Mouse (Mus musculus) MEL (cell line): Measurements from ENCODE around the gene Ipcef1.

ENCODE experiments used
- CTCF ChIP-seq, 3 experiments: IDR thresholded peaks in 2 of 3; conservative IDR thresholded peaks in 1 of 3; 2 replicates each; pipeline ENCODE4 v1.5.1; 2011 to 2012; ENCODE audit warnings: low read length in 3 of 3, low read depth in 2 of 3, mild to moderate bottlenecking in 2 of 3, improper control_type of control experiment in 1 of 3, inconsistent platforms in 1 of 3, mixed read lengths in 1 of 3, moderate library complexity in 1 of 3; ENCODE audit not compliant: control insufficient read depth in 1 of 3, insufficient read depth in 1 of 3, poor library complexity in 1 of 3, severe bottlenecking in 1 of 3
- GABPA ChIP-seq: IDR thresholded peaks from 2 replicates; pipeline ENCODE4 v1.6.1; 2012; ENCODE audit warnings: low read depth, mild to moderate bottlenecking, inconsistent platforms, low read length, improper control_type of control experiment, moderate library complexity
- HCFC1 ChIP-seq: IDR thresholded peaks from 2 replicates; pipeline ENCODE4 v1.6.1; 2012; ENCODE audit warnings: low read depth, mild to moderate bottlenecking, inconsistent platforms, low read length, improper control_type of control experiment, moderate library complexity
- JUND ChIP-seq: IDR thresholded peaks from 2 replicates; pipeline ENCODE4 v1.6.1; 2011; ENCODE audit warnings: low read depth, mild to moderate bottlenecking, improper control_type of control experiment, low read length
- MAZ ChIP-seq: IDR thresholded peaks from 2 replicates; pipeline ENCODE4 v1.6.1; 2012; ENCODE audit warnings: low read depth, mild to moderate bottlenecking, inconsistent platforms, low read length, improper control_type of control experiment
- MEF2A ChIP-seq: IDR thresholded peaks from 2 replicates; pipeline ENCODE4 v1.6.1; 2014; ENCODE audit warnings: low read depth, mild to moderate bottlenecking, inconsistent platforms, low read length, improper control_type of control experiment; ENCODE audit not compliant: poor library complexity, insufficient replicate concordance, severe bottlenecking; ENCODE audit errors: extremely low read depth
- MYC ChIP-seq: IDR thresholded peaks from 2 replicates; pipeline ENCODE4 v1.6.1; 2011; ENCODE audit warnings: low read depth, mild to moderate bottlenecking, low read length, improper control_type of control experiment, moderate library complexity
- NELFE ChIP-seq: IDR thresholded peaks from 2 replicates; pipeline ENCODE4 v1.6.1; 2011; ENCODE audit warnings: low read depth, low read length, improper control_type of control experiment
- TAL1 ChIP-seq: IDR thresholded peaks from 2 replicates; pipeline ENCODE4 v1.6.1; 2012; ENCODE audit warnings: mild to moderate bottlenecking, inconsistent platforms, low read length, moderate library complexity, mixed read lengths
- UBTF ChIP-seq: IDR thresholded peaks from 2 replicates; pipeline ENCODE4 v1.6.1; 2012; ENCODE audit warnings: low read depth, mild to moderate bottlenecking, inconsistent platforms, low read length, improper control_type of control experiment, moderate library complexity, borderline replicate concordance; ENCODE audit not compliant: insufficient read depth
- USF1 ChIP-seq: IDR thresholded peaks from 2 replicates; pipeline ENCODE4 v1.6.1; 2014; ENCODE audit warnings: low read depth, mild to moderate bottlenecking, inconsistent platforms, low read length, improper control_type of control experiment, moderate library complexity
- ZC3H11A ChIP-seq: IDR thresholded peaks from 2 replicates; pipeline ENCODE4 v1.6.1; 2012; ENCODE audit warnings: low read depth, mild to moderate bottlenecking, inconsistent platforms, low read length, improper control_type of control experiment
- ZMIZ1 ChIP-seq: IDR thresholded peaks from 2 replicates; pipeline ENCODE4 v1.6.1; 2012; ENCODE audit warnings: low read depth, mild to moderate bottlenecking, inconsistent platforms, low read length, improper control_type of control experiment, moderate library complexity
- ZNF384 ChIP-seq: IDR thresholded peaks from 2 replicates; pipeline ENCODE4 v1.6.1; 2012; ENCODE audit warnings: low read depth, mild to moderate bottlenecking, inconsistent platforms, low read length, improper control_type of control experiment

DNA sequence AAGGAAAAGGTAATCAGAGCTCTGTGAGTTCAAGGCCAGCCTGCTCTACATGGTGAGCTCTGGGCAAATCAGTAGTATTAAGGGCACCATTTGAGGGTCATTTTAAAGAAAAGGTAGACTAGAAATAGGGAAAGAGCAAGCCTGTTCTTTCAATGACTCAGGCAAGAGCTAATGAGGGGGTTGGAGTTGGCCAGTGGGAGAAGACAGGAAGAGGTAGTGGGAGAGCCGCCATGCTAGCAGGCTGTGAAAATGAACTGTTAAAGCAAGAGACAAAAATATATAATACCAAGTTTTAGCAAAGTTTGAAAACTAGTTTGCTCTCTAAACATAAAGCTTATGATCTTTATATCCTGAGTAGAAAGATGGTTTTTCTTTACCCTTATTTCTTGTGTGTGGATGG, 121.9 kb downstream of the Ipcef1 start:
- TF ChIP-seq MYC: no peak
- no peak for TF ChIP-seq CTCF (IDR thresholded peaks at IDR 0.05 in 2 of 3, conservative IDR thresholded peaks at IDR 0.05 in 1 of 3; ENCODE audit: control insufficient read depth in 1 of 3, insufficient read depth in 1 of 3, low read depth in 2 of 3, low read length in 3 of 3, poor library complexity in 1 of 3, severe bottlenecking in 1 of 3)
- no peak for TF ChIP-seq MEF2A
- TF ChIP-seq ZMIZ1: no peak
- no peak for TF ChIP-seq JUND
- TF ChIP-seq GABPA: no peak
- no peak for TF ChIP-seq HCFC1
- TF ChIP-seq USF1: no peak
- no peak for TF ChIP-seq ZNF384
- TF ChIP-seq MAZ: no peak
- TF ChIP-seq NELFE: no peak
- TF ChIP-seq TAL1: no peak
- no peak for TF ChIP-seq UBTF
- no peak for TF ChIP-seq ZC3H11A
